Mouse (Mus musculus): ENCODE data around the gene Adgrl3.

DNA sequence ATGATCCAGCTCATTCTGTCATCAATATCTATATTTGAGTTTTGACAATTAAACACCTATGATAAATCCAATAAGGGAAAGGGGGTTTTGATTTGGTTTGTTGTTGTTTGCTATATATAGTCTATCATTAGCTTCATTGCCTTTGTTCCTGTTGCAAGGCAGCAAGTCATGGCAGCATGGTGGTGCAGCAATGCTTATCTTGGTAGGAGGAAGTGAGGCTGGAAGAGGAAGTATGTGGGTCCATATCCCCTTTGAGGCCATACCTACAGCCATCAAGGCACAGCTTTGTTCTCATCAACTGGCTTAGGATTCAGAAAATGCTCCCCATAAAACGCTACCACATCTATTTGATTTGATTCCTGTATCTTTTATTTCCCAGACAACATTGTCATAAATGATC, 58.1 kb downstream of the Adgrl3 start:
- TF ChIP-seq USF1 (IDR thresholded peaks at IDR 0.05; ENCODE audit: low read depth, low read length) (no peak), CHD2 (IDR thresholded peaks at IDR 0.05; ENCODE audit: low read length) (no peak), MYC (IDR thresholded peaks at IDR 0.05; ENCODE audit: low read depth, low read length) (no peak), POLR2A (IDR thresholded peaks at IDR 0.05; ENCODE audit: control insufficient read depth in 1 of 2, insufficient read depth in 1 of 2, low read depth in 1 of 2, low read length in 2 of 2, poor library complexity in 1 of 2) (no peak), CTCF (IDR thresholded peaks at IDR 0.05 in 2 of 3, conservative IDR thresholded peaks at IDR 0.05 in 1 of 3; ENCODE audit: control insufficient read depth in 1 of 3, insufficient read depth in 1 of 3, low read depth in 2 of 3, low read length in 3 of 3, poor library complexity in 1 of 3, severe bottlenecking in 1 of 3) (no peak), GABPA (IDR thresholded peaks at IDR 0.05; ENCODE audit: low read depth, low read length) (no peak), JUND (IDR thresholded peaks at IDR 0.05; ENCODE audit: low read depth, low read length) (no peak), UBTF (IDR thresholded peaks at IDR 0.05; ENCODE audit: borderline replicate concordance, insufficient read depth, low read depth, low read length) (no peak), MXI1 (IDR thresholded peaks at IDR 0.05; ENCODE audit: low read depth, low read length) (no peak), GATA1 (IDR thresholded peaks at IDR 0.05; ENCODE audit: low read depth, low read length) (no peak), KAT2A (conservative IDR thresholded peaks at IDR 0.05; ENCODE audit: low read depth, low read length) (no peak), MAX (IDR thresholded peaks at IDR 0.05; ENCODE audit: low read length) (no peak), SMC3 (IDR thresholded peaks at IDR 0.05; ENCODE audit: low read depth, low read length) (no peak), POLR2AphosphoS5 (IDR thresholded peaks at IDR 0.05; ENCODE audit: borderline replicate concordance, low read depth, low read length) (no peak)
